Mouse (Mus musculus) adrenal gland (tissue): ENCODE measurements around the gene Trnau1ap.

Experiments
- intact Hi-C: fragments of 180-260 bp; cut with DNase I; formaldehyde crosslinking; loops from one replicate; pipeline ENCODE4 v1.15.1; 2025

The Trnau1ap gene

DNA sequence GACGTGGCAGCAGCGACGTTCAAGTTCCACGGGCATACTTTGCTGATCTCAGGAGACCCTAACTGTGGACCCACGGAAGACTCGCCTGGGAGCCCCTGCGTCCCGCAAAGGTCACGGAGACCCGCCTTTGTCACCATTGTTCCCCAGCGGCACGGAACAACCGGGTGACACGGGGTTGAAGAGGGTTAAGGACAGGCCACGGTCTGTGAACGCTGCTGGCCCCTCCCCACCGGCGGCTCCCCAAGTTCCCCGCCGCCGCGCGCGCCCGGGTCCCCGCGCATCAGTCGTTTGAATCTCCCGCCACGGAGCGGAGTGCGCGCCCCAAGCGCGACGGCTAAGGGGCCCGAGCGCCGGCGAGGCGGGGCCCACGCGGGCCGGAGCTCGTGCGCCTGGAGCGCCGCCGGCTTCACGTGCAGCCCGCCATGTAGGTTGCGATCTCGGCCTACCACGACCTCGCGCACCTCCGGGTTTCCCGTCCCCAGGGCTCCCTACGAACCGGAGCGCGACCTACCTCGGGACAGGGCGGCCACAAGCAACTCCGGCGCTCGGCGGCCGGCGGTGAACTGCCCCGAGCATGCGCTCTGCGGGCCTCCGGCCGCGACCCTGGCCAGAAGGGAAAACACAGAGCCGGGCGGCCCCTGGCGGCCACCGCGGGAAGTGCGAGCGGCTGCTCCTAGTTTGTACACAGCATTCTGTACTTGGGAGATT lies 16.0 kb upstream of the Trnau1ap start:
- intact Hi-C loops = loop anchor here (5.0 kb wide), 2 partner anchors 33 to 53 kb away; no protein-coding TSS in a partner anchor

DNA sequence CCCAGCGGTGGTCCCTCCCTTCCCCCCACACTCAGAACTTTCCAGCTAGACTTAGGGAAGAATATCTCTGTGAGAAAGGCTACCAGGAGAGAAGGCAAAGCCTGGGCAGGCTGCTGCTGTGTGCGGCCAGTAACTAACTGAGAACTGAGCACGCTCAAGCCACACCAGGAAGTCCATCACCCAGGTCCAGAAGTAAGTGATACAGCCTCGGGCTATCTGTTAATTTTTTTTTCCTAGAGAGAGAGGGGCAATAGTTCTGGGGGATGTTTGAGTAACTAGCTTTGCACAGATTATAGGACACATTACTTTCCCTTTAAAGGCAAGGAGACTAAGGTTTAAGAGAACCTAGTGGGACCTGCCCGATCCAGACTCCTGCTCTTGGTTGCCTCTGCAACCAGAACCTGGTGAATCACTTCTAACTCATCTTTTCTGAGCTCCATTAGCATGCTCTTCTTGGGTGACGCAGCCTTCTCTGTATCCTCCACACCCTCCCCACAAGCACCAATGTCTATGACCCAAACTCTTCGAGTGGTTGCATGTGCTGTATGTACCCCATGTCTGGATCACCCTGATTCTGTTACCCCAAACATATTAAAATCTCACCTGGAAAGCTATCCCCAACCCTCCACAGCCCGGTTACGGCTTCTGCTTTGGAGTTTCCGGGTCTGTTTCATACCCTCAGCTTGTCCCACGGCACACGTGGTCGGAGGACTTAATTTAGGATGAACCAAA lies 15.2 kb upstream of the Trnau1ap start:
- intact Hi-C loops = loop anchor here (5.0 kb wide), 2 partner anchors 32 to 52 kb away; no protein-coding TSS in a partner anchor

DNA sequence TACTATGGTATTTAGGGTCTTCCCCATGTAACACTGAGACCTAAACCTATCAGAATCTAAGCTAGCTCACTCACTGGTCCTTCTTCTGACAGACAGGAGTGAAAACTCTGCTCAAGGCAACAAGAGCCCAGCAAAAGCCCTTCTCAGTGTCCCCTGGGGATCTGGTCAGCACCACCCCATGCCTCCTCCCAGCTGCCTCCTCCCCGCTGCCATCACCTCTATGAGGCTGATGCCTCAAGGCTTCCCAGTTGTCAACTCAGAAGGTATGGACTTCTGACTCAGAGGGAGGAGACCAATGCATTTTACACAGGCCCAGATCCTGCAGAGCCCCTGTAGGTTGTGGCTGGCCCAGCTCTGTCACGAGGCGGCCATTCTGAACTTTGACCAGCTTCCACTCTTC lies 12.1 kb upstream of the Trnau1ap start:
- intact Hi-C loops = no loop called here

DNA sequence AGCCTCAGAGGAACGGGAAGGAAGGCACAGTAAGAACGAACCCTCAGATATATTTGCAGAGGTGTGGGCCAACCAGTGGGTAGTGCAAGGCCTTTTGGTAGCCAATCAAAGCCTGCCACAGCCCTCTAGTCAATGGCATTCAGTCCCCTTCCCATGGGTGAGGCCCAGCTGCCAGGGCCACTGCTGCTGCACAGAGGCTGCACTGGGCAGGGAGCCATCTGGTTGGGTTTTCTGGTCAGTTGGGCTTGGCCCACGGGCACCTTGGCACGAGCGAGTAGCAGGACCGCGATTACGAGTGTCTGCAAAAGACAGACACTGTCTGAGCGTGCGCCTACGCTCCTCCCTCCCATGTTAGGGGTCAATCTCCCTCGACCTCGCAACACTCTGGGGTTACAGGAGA lies 9.6 kb upstream of the Trnau1ap start:
- intact Hi-C loops = loop anchor here (10.0 kb wide), 2 partner anchors 124 to 244 kb away; partner anchors contain the start of gene Ythdf2

DNA sequence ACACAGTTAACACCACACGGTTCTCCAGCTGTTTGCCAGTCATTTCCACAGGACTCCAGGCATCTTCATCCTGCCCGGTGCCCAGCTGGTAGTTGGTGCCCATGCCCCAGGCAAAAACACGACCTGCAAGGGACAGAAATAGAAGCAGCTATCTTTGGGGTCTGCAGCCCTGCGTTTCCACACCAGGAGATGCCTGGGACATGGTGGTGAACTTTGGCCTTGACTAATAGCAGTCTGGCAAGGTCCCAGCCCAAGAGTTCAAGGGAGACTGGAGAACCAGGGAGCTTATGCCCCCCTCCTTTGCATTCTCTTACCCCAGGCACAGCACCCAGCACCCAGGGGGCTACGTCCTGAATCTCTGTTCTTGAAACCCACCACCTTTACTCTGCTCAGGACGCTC lies 3.5 kb upstream of the Trnau1ap start:
- intact Hi-C loops = loop anchor here (10.0 kb wide), 2 partner anchors 118 to 238 kb away; partner anchors contain the start of gene Ythdf2

DNA sequence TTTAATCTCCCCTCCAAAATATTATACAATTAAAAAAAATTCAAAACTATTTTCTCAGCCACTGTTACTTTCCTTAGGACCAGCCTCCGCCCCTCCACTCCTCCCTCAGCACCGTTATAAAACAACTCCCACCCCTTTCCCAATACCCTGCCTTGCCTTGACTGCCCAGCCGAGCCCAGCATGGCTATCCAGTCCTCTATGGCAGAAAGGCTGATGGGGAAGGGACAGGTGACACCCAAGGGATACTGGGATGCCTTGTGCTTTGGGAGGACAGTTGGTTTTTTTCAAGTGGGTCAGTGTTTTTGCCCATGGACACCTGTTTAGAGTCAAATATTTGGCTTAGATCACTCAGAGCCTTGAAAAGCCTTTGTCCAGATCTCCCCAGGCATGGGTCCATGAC lies 2.6 kb upstream of the Trnau1ap start:
- intact Hi-C loops = loop anchor here (10.0 kb wide), 2 partner anchors 117 to 237 kb away; partner anchors contain the start of gene Ythdf2

DNA sequence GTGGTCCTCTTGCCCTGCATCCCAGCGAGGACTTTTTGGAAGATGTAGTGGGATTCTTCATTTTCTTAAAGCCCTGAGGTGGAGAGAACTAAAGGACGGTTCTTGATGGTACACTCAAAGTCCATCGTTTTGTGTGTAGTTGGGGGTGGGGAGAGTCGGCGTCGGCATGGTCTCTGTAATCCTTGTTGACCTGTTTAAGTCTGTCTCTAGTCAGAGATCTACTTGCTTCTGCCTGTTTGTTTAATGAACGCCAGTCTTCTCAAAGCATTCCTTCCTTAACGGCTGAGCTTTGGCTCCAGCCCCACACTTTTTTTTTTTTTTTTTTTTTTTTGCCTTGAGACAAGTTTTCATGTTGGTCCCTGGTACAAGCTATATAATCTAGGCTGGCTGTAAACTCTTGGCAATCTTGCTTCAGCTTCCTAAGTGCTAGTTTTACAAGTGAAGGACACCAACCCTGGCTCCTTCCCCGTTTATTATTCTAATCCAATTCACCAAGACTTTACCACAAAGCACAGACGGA lies 557 bp upstream of the Trnau1ap start:
- intact Hi-C loops = loop anchor here (10.0 kb wide), 2 partner anchors 115 to 235 kb away; partner anchors contain the start of gene Ythdf2

DNA sequence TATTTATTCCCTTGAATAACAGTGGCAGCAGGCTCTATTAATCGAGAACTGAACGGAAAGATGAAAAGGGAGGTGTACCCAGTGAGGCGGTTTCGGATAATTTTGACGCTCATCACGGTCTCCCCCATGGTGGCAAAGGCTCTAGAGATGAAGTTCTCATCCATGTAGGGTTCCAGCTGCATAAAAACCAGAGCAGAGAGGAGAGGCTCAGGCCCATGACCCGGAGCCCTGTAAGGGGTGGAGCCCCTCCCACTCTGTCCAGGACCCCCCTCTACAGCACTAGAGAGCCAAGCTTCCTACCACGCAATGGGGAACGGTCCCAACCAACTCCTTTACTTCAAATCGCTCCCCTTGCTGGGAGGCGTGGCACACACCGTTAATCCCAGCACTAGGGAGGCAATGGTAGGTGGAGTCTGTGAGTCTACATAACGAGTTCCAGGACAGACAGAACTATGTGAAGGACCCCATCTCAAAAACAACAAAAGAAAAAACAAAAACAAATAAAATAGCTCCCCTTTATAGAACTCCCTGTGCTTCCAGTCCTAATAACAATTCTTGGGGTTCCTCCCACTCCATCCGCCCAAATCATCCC lies 851 bp downstream of the Trnau1ap start:
- intact Hi-C loops = no loop called here

DNA sequence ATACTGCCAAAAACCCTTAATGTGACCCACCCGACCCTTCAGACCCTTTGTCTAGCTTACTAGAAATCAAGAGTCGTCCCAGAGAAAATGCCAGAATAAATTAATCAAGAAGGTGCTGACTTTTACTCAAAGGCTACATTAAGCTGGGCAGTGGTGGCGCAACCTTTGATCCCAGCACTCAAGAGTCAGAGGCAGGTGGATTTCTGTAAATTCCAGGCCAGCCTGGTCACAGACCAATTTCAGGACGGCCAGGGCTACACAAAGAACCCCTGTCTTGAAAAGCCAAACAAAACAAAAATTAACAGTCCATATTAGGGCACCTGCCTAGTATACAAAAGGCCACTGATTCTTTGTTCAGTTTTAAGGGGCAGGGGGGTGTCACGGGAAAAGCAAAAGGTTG lies 2.9 kb downstream of the Trnau1ap start:
- intact Hi-C loops = no loop called here

DNA sequence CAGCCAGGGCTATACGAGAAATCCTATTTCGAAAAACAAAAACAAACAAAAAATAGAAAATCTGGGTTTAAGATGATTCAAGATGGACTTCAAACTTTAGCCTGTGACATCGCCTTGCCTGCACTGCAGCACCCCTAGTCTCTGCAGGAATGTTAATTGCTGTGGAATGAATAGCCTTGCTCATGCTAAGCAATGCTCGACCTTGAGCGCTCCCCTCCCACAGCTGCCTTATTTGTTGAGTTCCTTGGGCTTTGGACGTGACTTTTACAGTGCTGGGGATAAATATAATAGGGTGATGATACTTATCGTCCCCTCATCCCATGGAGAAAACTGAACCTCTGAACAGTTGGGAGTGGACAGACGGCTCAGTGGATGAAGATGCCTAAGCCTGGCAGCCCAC lies 13.6 kb downstream of the Trnau1ap start:
- intact Hi-C loops = no loop called here

DNA sequence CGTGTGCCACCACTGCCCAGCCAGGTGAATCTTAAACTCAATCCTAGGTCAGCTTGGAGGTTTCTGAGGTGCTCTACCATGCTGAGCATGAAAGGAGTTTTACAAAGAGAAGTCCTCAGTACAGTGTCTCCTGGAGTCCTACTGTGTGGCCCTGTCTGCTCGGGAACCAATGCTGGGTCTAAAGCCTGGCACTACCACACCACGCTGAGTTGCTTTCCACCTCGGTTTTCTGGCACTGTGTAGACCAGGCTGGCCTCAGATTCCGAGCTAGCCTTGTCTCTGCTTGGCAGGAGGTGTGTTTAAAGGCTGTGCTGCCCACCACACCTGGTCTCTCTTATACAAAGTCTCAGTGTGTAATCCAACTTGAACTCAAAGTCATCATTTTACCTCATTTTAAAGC lies 16.7 kb downstream of the Trnau1ap start:
- intact Hi-C loops = loop anchor here (5.0 kb wide), 1 partner anchor 35 kb away; no protein-coding TSS in a partner anchor

DNA sequence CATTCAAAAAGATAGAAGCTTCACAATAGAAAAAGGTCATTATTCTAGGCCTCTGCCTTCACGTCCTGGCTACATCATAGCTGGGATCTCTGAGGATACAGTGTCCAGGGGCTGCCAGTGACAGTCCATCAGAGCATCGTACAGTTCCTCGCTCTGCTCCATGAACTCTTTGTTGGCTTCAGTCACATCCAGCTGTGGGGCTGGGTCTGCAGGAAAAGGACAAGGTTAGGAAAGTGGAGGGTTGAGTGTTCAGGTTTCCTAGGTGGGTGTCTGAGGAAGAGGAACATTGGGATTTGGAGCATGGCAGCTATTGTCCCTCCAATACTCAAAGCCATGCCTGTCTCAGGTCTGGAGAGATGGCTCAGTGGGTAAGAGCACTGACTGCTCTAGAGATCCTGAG lies 17.5 kb downstream of the Trnau1ap start:
- intact Hi-C loops = loop anchor here (5.0 kb wide), 1 partner anchor 36 kb away; no protein-coding TSS in a partner anchor

DNA sequence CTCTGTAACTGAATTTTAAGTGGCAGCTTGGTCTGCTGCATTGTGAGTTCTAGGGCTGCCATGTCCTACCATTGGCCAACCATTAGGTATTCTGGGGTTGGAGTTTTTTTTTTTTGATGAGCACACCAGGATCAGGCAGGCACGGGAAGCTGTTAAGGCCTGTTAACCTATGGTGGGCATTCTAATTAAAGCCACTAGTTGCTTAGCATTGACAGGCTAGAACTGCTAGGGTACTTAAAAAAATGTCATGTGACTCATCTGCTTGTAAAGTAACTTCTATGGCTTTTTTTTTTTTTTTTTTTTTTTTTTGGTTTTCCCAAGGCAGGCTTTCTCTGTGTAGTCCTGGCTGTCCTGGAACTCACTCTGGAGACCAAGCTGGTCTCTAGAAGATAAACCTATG lies 18.1 kb downstream of the Trnau1ap start:
- intact Hi-C loops = loop anchor here (5.0 kb wide), 1 partner anchor 36 kb away; no protein-coding TSS in a partner anchor

DNA sequence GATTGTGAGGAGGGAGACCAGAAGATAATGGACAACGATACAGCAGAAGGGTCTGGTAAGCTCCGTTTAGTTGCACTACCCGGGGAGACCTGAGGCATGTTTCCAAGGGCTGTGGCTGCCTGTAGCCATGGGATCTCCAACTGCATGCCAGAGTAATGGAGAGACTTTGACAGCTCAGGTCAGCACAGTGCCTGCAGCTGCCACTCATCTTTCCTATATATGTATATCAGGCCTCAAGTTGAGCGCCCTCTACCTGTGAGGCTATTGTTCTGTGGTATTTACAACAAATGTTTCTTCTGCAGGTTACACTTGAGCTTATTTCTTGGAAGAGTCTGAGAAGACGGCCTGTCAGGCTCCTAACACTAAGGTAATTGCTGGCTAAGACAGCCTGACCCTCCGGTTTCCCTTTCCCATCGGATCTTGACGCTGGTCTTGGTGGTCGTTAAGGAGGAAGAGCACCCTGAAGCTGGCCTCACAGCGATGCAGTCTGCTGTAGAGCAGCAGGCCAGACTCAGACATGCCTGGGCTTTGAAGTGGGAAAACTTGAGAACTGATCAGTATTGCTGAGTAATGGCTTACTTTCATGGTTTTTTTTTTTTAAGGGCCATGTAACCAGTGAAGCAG lies 19.4 kb downstream of the Trnau1ap start:
- intact Hi-C loops = loop anchor here (5.0 to 10.0 kb wide), 2 partner anchors 37 to 205 kb away; partner anchors contain the start of gene Sesn2

DNA sequence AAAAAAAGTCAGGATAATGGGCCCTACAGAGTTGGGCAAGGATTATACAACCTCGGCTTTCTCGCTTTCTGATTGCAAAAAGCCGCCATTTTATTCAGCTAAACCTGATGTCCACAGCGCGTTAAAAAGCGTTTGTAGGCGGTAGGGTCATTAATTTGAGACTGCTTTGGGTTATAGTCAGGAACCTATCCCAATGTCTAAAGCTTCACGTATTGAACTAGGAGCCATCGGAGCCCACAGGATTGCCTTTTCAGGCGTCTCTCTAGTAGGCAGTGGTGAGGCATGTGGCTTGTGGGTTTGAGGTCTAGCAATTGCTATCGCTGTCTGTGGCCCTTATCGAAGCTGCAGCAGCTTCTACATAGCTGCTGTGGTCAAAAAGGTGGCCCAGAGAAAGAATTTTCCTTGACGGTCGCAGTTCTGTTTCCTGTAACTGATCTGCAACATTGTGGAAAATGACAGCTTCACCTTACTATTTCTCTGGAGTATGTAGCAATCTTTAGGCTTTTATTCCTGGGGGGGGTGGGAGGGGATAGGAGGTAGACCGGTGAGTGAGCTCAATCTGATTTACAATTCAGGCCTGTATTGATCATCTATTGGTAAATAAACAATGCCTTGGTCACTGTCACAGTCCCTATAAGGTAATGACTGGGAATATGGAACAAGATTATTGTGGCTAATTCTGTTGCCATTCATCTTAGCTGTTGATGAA lies 20.0 kb downstream of the Trnau1ap start:
- intact Hi-C loops = loop anchor here (10.0 kb wide), 1 partner anchor 206 kb away; the partner anchor contains the start of gene Sesn2

DNA sequence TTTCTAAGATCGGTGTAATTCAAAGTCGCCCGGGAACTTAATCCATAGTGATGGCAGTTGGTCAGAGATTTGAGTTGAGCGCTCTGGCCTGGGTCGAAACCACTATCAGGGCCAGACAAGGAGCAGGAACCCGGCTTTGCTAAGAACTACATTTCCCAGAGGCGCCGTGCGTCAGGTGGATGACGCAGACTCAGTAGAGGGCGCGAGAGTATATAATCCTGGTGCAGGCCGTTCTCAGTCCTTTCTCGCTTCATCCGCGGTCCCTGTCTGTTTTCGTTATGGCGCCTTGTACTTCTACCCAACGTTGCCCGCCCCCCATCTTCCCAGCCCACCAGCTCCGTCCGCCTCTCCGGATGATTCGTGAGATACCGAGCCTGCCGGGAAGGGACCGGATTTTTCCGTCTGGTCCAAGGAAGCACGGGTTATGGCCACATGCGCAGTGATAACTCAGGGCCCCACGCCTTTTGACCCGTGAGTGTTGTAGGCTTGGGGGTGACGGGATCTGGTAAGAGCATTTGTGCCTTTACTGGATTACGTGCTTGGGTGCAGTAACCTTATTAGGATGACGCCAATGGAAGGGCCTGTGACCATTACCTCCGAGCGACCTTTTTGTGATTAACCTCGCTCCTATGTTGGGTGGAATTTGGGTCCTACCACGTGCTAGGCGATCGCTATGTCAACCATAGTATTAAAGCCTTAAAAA lies 20.8 kb downstream of the Trnau1ap start:
- intact Hi-C loops = loop anchor here (10.0 kb wide), 1 partner anchor 206 kb away; the partner anchor contains the start of gene Sesn2

DNA sequence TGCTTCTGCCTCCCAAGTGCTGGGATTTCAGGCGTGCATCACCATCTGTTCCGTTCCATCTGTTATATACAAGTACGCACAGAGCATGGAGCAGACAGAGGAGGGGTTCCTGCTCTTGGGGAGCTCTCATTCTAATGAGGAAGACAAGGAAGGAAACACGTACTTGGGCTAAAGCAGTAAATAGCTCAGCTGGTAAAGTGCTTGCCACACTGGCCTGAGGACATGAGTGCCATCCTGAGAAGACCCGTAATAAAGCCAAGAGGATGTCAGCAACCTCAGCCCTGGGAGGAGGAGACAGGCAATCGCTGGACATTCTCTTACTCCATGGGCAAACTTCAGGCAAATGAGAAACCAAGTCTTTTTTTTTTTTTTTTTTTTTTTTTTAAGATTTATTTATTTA lies 23.3 kb downstream of the Trnau1ap start:
- intact Hi-C loops = loop anchor here (10.0 kb wide), 1 partner anchor 209 kb away; the partner anchor contains the start of gene Sesn2

DNA sequence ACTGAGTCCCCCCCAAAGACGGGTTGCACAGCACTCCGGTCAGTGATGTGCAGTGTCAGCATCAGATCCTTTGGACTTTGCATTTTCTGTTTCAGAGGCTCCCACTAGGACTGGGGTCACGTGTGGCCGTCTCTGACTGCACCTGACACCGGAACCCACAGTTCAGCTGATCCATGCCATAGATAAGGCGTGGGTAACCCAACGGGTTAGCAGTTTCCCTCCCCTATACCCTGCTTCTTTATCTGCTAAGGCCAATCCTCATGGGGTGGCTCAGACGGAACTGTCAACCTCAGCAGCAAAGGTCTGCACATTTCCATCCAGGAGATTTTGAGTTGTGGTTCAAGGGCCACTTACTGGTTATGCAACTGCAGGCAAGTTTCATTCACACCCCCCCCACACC lies 24.1 kb downstream of the Trnau1ap start:
- intact Hi-C loops = loop anchor here (10.0 kb wide), 1 partner anchor 210 kb away; the partner anchor contains the start of gene Sesn2

DNA sequence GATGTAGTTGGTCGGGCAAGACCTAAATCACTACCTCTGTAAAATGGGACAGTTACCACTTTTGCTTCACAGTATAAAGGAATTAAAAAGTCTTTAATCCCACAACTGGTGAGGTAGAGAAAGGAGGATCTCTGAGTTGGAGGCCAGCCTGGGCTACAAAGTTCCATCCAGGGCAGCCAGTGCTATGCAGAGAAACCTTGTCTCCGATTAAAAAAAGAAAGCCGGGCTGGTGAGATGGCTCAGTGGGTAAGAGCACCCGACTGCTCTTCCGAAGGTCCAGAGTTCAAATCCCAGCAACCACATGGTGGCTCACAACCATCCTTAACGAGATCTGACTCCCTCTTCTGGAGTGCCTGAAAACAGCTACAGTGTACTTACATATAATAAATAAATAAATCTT lies 25.9 kb downstream of the Trnau1ap start:
- intact Hi-C loops = loop anchor here (10.0 kb wide), 1 partner anchor 211 kb away; the partner anchor contains the start of gene Sesn2
